Mouse (Mus musculus): ENCODE data around the gene Fam19a4.
"Not testable (repeated sequence)": the region's sequence is repeated elsewhere in the genome, so short reads cannot be mapped to it uniquely, and the experiment has no call there.

The Fam19a4 gene

GRCm38 (mm10) chr6:96944796-96945195 lies 115.4 kb downstream of the Fam19a4 start:
- no peak for DNase-seq (ENCODE audit: low read depth)

GRCm38 (mm10) chr6:96935776-96936175 lies 124.4 kb downstream of the Fam19a4 start:
- no peak for DNase-seq (ENCODE audit: low read depth)

GRCm38 (mm10) chr6:96909061-96909480 lies 151.1 kb downstream of the Fam19a4 start:
- no peak for DNase-seq (ENCODE audit: low read depth)

- not testable (repeated sequence) for DNase-seq (ENCODE audit: low read depth)
These were observed 183.1 kb downstream of the Fam19a4 start for GRCm38 (mm10) chr6:96877105-96877504.

GRCm38 (mm10) chr6:96876651-96877050 lies 183.6 kb downstream of the Fam19a4 start:
- DNase-seq (ENCODE audit: low read depth), result not testable (repeated sequence)

- no peak for DNase-seq (ENCODE audit: low read depth)
These were observed 207.1 kb downstream of the Fam19a4 start for GRCm38 (mm10) chr6:96853065-96853464.

- DNase-seq (ENCODE audit: low read depth), result peak; percentile 3
These were observed 216.3 kb downstream of the Fam19a4 start for GRCm38 (mm10) chr6:96843944-96844343.

- DNase-seq (ENCODE audit: low read depth), result no peak
These were observed 219.6 kb downstream of the Fam19a4 start for GRCm38 (mm10) chr6:96840634-96841033.

GRCm38 (mm10) chr6:96826626-96827025 lies 233.6 kb downstream of the Fam19a4 start:
- DNase-seq (ENCODE audit: low read depth), result no peak

- DNase-seq (ENCODE audit: low read depth), result peak; percentile 7
These were observed 257.2 kb downstream of the Fam19a4 start for GRCm38 (mm10) chr6:96802981-96803380.

- DNase-seq (ENCODE audit: low read depth), result no peak
These were observed 261.5 kb downstream of the Fam19a4 start for GRCm38 (mm10) chr6:96798746-96799145.

GRCm38 (mm10) chr6:96797451-96797850 lies 262.8 kb downstream of the Fam19a4 start:
- no peak for DNase-seq (ENCODE audit: low read depth)
